Mouse (Mus musculus): Measurements from ENCODE around the gene Fam185a. TPM values are rescaled to one million over a fixed set of nuclear protein-coding genes. Genes with fewer than 3 reads are reported as not detected.

Gene Fam185a
- total RNA-seq (2021): 10 to 100 TPM; 12.9 to 13.2 TPM
- long read RNA-seq, experiment 1, transcript Fam185a-201 (8 exons, 3,027 nt): major isoform, 10 of 14 reads
- long read RNA-seq, experiment 1, partial matches to known transcripts: 0 of 14 reads
- long read RNA-seq, experiment 1, other reads (novel, unspliced or antisense): 4 of 14 reads
- long read RNA-seq, experiment 2, transcript Fam185a-201 (8 exons, 3,027 nt): major isoform, 9 of 10 reads
- long read RNA-seq, experiment 2, partial matches to known transcripts: 0 of 10 reads
- long read RNA-seq, experiment 2, other reads (novel, unspliced or antisense): 1 of 10 reads

GRCm38 (mm10) chr5:21424614-21425602, at the start of gene Fam185a, which contains the start of gene Ccdc146:
Gene Fam185a, plus strand, starts transcription at chr5:21424958.
Gene Ccdc146, minus strand, starts transcription at chr5:21424677.
- peak; percentile 92 for DNase-seq

GRCm38 (mm10) chr5:21376935-21377334, 47.8 kb upstream of the Fam185a start:
- DNase-seq: no peak

- no peak for DNase-seq
Measured at GRCm38 (mm10) chr5:21378397-21378796, 46.4 kb upstream of the Fam185a start.

GRCm38 (mm10) chr5:21381986-21382385, 42.8 kb upstream of the Fam185a start:
- no peak for DNase-seq

GRCm38 (mm10) chr5:21382678-21383077, 42.1 kb upstream of the Fam185a start:
- no peak for DNase-seq

- no peak for DNase-seq
Measured at GRCm38 (mm10) chr5:21383392-21384251, 41.1 kb upstream of the Fam185a start.

- no peak for DNase-seq
Measured at GRCm38 (mm10) chr5:21384252-21384960, 40.4 kb upstream of the Fam185a start.

GRCm38 (mm10) chr5:21384976-21385375, 39.8 kb upstream of the Fam185a start:
- no peak for DNase-seq

- no peak for DNase-seq
Measured at GRCm38 (mm10) chr5:21386432-21386831, 38.3 kb upstream of the Fam185a start.

- no peak for DNase-seq
Measured at GRCm38 (mm10) chr5:21387340-21387739, 37.4 kb upstream of the Fam185a start.

GRCm38 (mm10) chr5:21388855-21389254, 35.9 kb upstream of the Fam185a start:
- no peak for DNase-seq

- DNase-seq: peak; percentile 54
Measured at GRCm38 (mm10) chr5:21391616-21392384, 33.0 kb upstream of the Fam185a start.

GRCm38 (mm10) chr5:21394562-21394961, 30.2 kb upstream of the Fam185a start:
- no peak for DNase-seq

GRCm38 (mm10) chr5:21395205-21395840, 29.4 kb upstream of the Fam185a start:
- DNase-seq: no peak

GRCm38 (mm10) chr5:21411261-21411666, 13.5 kb upstream of the Fam185a start:
- no peak for DNase-seq

- DNase-seq: no peak
Measured at GRCm38 (mm10) chr5:21412056-21412455, 12.7 kb upstream of the Fam185a start.

- DNase-seq: no peak
Measured at GRCm38 (mm10) chr5:21413322-21413721, 11.4 kb upstream of the Fam185a start.

GRCm38 (mm10) chr5:21414116-21414820, 10.5 kb upstream of the Fam185a start:
- no peak for DNase-seq

- no peak for DNase-seq
Measured at GRCm38 (mm10) chr5:21418613-21419012, 6.1 kb upstream of the Fam185a start.

Data from adrenal gland, postnatal 10 days (tissue).